Mouse (Mus musculus) limb, embryonic 14.5 days (tissue): Measurements from ENCODE around the gene Foxs1. TPM values are rescaled to one million over a fixed set of nuclear protein-coding genes. Genes with fewer than 3 reads are reported as not detected.

Source experiments
- ATAC-seq: fragments of 200-750 bp; cut with Nextera tagmentation; 2 replicates; pipeline ENCODE4 v1.8.0; 2017; ENCODE audit warnings: low read depth, moderate number of reproducible peaks, moderate TSS enrichment; ENCODE audit not compliant: low FRiP score
- DNase-seq: peaks from one replicate; pipeline ENCODE4 v3.0.0-alpha.2; 2015; ENCODE audit warnings: low spot score
- H3K27ac ChIP-seq: fragments of 300-500 bp; sonication (generic); replicated peaks from 2 replicates; pipeline ENCODE4 v1.5.1; 2014; ENCODE audit warnings: low read depth, mild to moderate bottlenecking, low read length, moderate library complexity, mixed read lengths
- H3K27me3 ChIP-seq: fragments of 300-500 bp; sonication (generic); 2 replicates; pipeline ENCODE4 v1.6.1; 2014; ENCODE audit warnings: low read length, mixed read lengths; ENCODE audit not compliant: control insufficient read depth, insufficient read depth
- H3K36me3 ChIP-seq: fragments of 300-500 bp; sonication (generic); 2 replicates; pipeline ENCODE4 v1.6.1; 2014; ENCODE audit warnings: mild to moderate bottlenecking, low read length, moderate library complexity, mixed read lengths; ENCODE audit not compliant: control insufficient read depth, insufficient read depth
- H3K4me1 ChIP-seq: fragments of 300-500 bp; sonication (generic); 2 replicates; pipeline ENCODE4 v1.6.1; 2014; ENCODE audit warnings: antibody characterized with exemption, low read length, mixed read lengths; ENCODE audit not compliant: control insufficient read depth, insufficient read depth
- H3K4me2 ChIP-seq: fragments of 300-500 bp; sonication (generic); replicated peaks from 2 replicates; pipeline ENCODE4 v1.6.1; 2014; ENCODE audit warnings: low read depth, mild to moderate bottlenecking, low read length, moderate library complexity; ENCODE audit not compliant: severe bottlenecking
- H3K4me3 ChIP-seq: fragments of 300-500 bp; sonication (generic); replicated peaks from 2 replicates; pipeline ENCODE4 v1.5.1; 2014; ENCODE audit warnings: low read length
- H3K9ac ChIP-seq: fragments of 300-500 bp; sonication (generic); 2 replicates; pipeline ENCODE4 v1.6.1; 2014; ENCODE audit warnings: mild to moderate bottlenecking, low read depth, low read length, moderate library complexity; ENCODE audit not compliant: severe bottlenecking
- H3K9me3 ChIP-seq: fragments of 300-500 bp; sonication (generic); 2 replicates; pipeline ENCODE4 v1.6.1; 2016; ENCODE audit warnings: low read length; ENCODE audit not compliant: control insufficient read depth
- POLR2A ChIP-seq: fragments of 200-500 bp; IDR thresholded peaks from 2 replicates; pipeline ENCODE4 v1.8.0; 2012; ENCODE audit warnings: inconsistent platforms, mild to moderate bottlenecking, moderate library complexity, borderline replicate concordance; ENCODE audit not compliant: insufficient read depth, insufficient read length; ENCODE audit errors: extremely low read depth
- WGBS: fragments of 180-500 bp; shearing (Covaris S2); extraction: QIAGEN DNeasy Blood & Tissue Kit; methylation state at CpG from one replicate; pipeline ENCODE4 v1.1.7; 2014; 5-methylcytosine and 5-hydroxymethylcytosine counted together
- polyA plus RNA-seq, 2 experiments: library from polyadenylated mRNA; depleted of rRNA in 1 of 2; stranded (reverse) in 1 of 2; unstranded in 1 of 2; fragments of >200 nt; fragmentation: Nextera tagmentation in 1 of 2; extraction: Ambion mirVana in 1 of 2; gene quantifications; 2 replicates each; pipeline versions ENCODE4 v1.2.1 to v1.2.3; 2012 to 2014

Gene Foxs1
- polyA plus RNA-seq, 2 experiments, result 2.2 to 2.9 TPM

DNA sequence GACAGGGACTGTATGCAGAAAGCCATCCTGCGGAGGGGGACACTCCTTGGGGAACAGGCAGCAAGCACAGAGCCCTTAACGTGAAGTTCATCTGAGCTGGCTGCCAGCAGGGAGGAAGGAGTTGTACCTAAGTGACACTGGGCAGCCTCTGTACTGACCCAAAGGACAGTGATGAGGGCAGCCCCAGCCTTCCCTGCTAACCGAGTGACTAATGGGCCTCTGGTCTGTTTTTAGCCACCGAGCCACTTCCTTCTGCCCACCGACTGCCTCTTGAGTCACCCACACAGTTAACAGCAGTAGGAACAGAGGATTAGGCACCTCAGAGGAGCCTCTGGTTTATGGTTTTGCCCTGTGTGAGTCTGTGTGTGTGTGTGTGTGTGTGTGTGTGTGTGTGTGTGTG, 5.6 kb downstream of the Foxs1 start:
- TF ChIP-seq POLR2A, result no peak
- no peaks in the 10 kb centered on the region for H3K36me3 ChIP-seq
- DNase-seq, result no peak
- 33% methylated on average over 5 of the region's 5 CpGs for WGBS
- no peaks in the 10 kb centered on the region for H3K27me3 ChIP-seq
- H3K27ac ChIP-seq, result no peak overlapping the region
- no peak overlapping the region for H3K9ac ChIP-seq
- H3K4me3 ChIP-seq, result no peak overlapping the region
- no peaks in the 10 kb centered on the region for H3K9me3 ChIP-seq
- H3K4me2 ChIP-seq, result no peak overlapping the region
- ATAC-seq, result no peak
- H3K4me1 ChIP-seq, result peaks cover 9% of the 10 kb centered on the region

DNA sequence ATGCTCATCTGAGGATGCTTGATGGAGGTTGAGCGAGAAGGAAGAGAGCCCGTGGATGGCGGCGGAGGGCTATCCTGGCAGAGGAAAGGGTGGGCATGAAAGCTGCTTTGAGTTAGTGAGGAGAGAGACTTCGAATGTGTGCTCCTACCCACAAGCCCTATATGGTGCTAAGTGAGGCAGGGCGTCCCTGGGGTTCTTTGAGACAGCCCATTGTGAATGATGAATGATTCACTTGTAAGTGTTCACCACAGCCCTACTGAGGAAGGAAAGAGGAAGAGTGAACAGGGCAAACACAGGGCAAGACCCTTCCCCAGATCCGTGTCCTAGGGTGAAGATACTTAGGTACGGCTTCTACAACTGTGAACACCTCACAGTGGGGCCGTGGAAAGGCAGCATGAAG, 6.1 kb downstream of the Foxs1 start:
- ATAC-seq (no peak), DNase-seq (no peak)
- Histone ChIP-seq H3K4me2 (no peak overlapping the region), H3K9ac (no peak overlapping the region), H3K4me1 (peaks cover 9% of the 10 kb centered on the region), H3K9me3 (no peaks in the 10 kb centered on the region), H3K4me3 (no peak overlapping the region), H3K27ac (no peak overlapping the region), H3K27me3 (no peaks in the 10 kb centered on the region), H3K36me3 (no peaks in the 10 kb centered on the region)
- TF ChIP-seq POLR2A, result no peak
- 67% methylated on average over 9 of the region's 9 CpGs for WGBS

DNA sequence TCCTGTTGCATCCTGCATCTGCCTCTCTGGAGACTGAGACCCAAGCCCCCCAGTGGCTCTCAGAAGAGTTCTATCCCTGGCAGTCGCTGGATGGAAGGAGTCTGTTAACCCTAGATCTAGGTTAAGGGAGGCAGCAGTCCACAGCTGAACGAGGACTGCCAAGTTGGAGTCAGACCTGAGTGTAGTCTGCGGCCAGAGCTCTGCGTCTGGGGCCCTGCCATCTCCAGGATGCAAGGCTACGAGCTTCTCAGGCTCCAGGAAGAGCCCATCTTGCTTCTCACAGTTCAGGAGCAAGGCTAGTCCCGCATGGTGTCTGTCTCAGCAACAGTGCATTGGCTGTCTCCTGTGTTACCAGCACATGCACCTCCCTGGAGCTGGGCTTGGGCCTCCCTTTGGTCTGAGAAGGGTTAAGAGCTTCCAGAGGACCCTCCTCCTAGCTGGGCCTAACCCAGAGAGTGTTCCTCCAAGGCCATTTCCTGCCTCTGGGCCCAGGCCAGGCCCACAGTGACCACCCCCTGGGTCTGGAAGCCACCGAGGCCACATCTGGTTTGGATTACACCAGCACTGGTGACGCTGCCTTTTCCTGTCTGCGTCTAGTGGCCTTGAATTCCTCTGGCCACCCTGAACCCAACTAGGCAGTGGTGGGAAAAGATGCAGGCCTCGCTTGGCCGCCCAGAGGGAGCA, 7.7 kb downstream of the Foxs1 start:
- WGBS, result 21% methylated on average over 11 of the region's 11 CpGs
- Histone ChIP-seq H3K36me3 (no peaks in the 10 kb centered on the region), H3K4me1 (peaks cover 9% of the 10 kb centered on the region), H3K4me2 (no peak overlapping the region), H3K9ac (peak overlapping the region; percentile 40), H3K9me3 (no peaks in the 10 kb centered on the region), H3K4me3 (no peak overlapping the region), H3K27me3 (no peaks in the 10 kb centered on the region), H3K27ac (peak overlapping the region; percentile 26)
- no peak for TF ChIP-seq POLR2A
- peak; percentile 55 for DNase-seq
- peak; percentile 41 for ATAC-seq

DNA sequence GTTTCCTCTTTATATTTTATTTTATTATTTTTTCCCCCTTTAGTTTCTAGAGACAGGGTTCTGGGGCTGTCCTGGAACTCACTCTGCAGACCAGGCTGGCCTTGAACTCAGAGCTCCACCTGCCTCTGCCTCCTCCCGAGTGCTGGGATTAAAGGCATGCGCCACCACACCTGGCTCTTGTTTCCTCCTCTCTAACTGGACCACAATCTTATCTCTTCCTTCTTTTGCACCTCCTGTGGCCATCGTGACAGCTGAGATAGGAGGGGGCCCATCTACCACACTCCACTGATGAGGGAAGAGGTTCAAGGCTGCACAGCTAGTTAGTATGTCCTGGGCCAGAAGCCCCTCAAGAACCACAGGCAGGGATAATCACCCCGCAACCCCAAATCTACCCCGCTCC, 8.5 kb downstream of the Foxs1 start:
- H3K4me3 ChIP-seq, result no peak overlapping the region
- peaks cover 9% of the 10 kb centered on the region for H3K4me1 ChIP-seq
- H3K36me3 ChIP-seq, result no peaks in the 10 kb centered on the region
- H3K4me2 ChIP-seq, result no peak overlapping the region
- DNase-seq, result no peak
- no peaks in the 10 kb centered on the region for H3K27me3 ChIP-seq
- no peak for TF ChIP-seq POLR2A
- no peaks in the 10 kb centered on the region for H3K9me3 ChIP-seq
- no peak overlapping the region for H3K27ac ChIP-seq
- WGBS, result 78% methylated on average over 5 of the region's 5 CpGs
- ATAC-seq, result no peak
- H3K9ac ChIP-seq, result no peak overlapping the region

DNA sequence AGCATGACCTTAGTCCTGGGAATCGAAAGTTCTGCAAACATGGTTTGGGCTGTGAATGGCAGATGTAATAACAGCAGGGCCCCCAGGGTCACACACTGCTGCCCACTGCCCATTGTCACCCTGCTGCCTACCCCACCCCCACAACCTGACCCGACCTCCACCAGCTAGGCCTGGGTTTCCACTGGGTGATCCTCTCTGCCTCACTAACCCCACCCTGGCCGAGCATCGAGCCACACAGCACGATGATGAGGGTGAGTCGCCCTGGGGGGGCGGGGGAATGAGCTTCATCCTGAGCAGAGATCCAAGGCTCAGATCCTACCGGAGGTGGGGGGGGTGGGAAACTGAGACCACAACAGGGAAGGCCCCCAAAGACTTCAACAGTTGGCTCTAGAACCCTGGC, 8.9 kb downstream of the Foxs1 start:
- H3K27ac ChIP-seq, result no peak overlapping the region
- WGBS, result 67% methylated on average over 8 of the region's 8 CpGs

More for the DNA sequence above, 8.9 kb downstream of the Foxs1 start:
- Histone ChIP-seq H3K36me3 (no peaks in the 10 kb centered on the region), H3K4me2 (no peak overlapping the region), H3K27me3 (no peaks in the 10 kb centered on the region), H3K4me3 (no peak overlapping the region), H3K9me3 (no peaks in the 10 kb centered on the region), H3K4me1 (peaks cover 9% of the 10 kb centered on the region), H3K9ac (no peak overlapping the region)
- DNase-seq (no peak), ATAC-seq (no peak)
- no peak for TF ChIP-seq POLR2A
